Mouse (Mus musculus) G1E (cell line): ENCODE results near the gene L3mbtl3. TPM values are rescaled to one million over a fixed set of nuclear protein-coding genes. Genes with fewer than 3 reads are reported as not detected.

Source experiments
- ATAC-seq: 2 replicates; pipeline ENCODE4 v1.8.0; 2016; ENCODE audit warnings: mild to moderate bottlenecking; ENCODE audit not compliant: insufficient number of reproducible peaks, poor library complexity, low FRiP score, severe bottlenecking; ENCODE audit errors: extremely low read depth
- DNase-seq: peaks from one replicate; pipeline ENCODE4 v3.0.0; 2012; ENCODE audit warnings: low spot score
- H3K27me3 ChIP-seq: 2 replicates; pipeline ENCODE4 v1.6.1; 2012; ENCODE audit warnings: mild to moderate bottlenecking, low read length, inconsistent platforms; ENCODE audit not compliant: insufficient read depth
- H3K36me3 ChIP-seq: replicated peaks from 2 replicates; pipeline ENCODE3; 2012; ENCODE audit warnings: mild to moderate bottlenecking, inconsistent platforms
- H3K4me1 ChIP-seq: 2 replicates; pipeline ENCODE4 v1.6.1; 2012; ENCODE audit warnings: low read depth, low read length, inconsistent platforms, mixed read lengths; ENCODE audit not compliant: insufficient read depth
- H3K4me3 ChIP-seq: 2 replicates; pipeline ENCODE4 v1.5.1; 2012; ENCODE audit warnings: low read depth, mild to moderate bottlenecking, inconsistent platforms, low read length, moderate library complexity, mixed read lengths
- H3K9me3 ChIP-seq: replicated peaks from 2 replicates; pipeline ENCODE4 v1.6.1; 2012; ENCODE audit warnings: inconsistent platforms
- CTCF ChIP-seq: IDR thresholded peaks from 2 replicates; pipeline ENCODE4 v1.5.1; 2012; ENCODE audit warnings: low read depth, low read length, inconsistent platforms, mixed read lengths
- GATA1 ChIP-seq: IDR thresholded peaks from 2 replicates; pipeline ENCODE4 v1.6.1; 2012; ENCODE audit warnings: borderline replicate concordance, low read length, inconsistent platforms, mixed read lengths
- GATA2 ChIP-seq: IDR thresholded peaks from 2 replicates; pipeline ENCODE4 v1.6.1; 2012; ENCODE audit warnings: low read depth, low read length, inconsistent platforms, borderline replicate concordance
- POLR2AphosphoS5 ChIP-seq: IDR thresholded peaks from 2 replicates; pipeline ENCODE4 v1.6.1; 2012; ENCODE audit warnings: low read depth, low read length, inconsistent platforms; ENCODE audit not compliant: insufficient replicate concordance
- TAL1 ChIP-seq: conservative IDR thresholded peaks from 2 replicates; pipeline ENCODE4 v1.6.1; 2012; ENCODE audit warnings: low read depth, low read length, inconsistent platforms, mixed read lengths
- polyA plus RNA-seq: library from polyadenylated mRNA; stranded (reverse); fragments of >175 nt; gene quantifications from 2 replicates; pipeline ENCODE4 v1.2.3, GENCODE M21; 2012
- total RNA-seq, 2 experiments: library from RNA; stranded (forward) in 1 of 2; stranded (reverse) in 1 of 2; fragments of 200-1000 nt in 1 of 2; fragments of >200 nt in 1 of 2; fragmentation: Nextera tagmentation in 1 of 2; gene quantifications; 2 replicates each; pipeline ENCODE4 v1.2.3; 2014 to 2017

The L3mbtl3 gene
- total and polyA plus RNA-seq, 3 experiments = 0.16 TPM; not detected in 2

- no peak for ATAC-seq
Measured at GRCm38 (mm10) chr10:26363605-26364004, 12.2 kb downstream of the L3mbtl3 start.

GRCm38 (mm10) chr10:26358798-26359197, 17.0 kb downstream of the L3mbtl3 start:
- ATAC-seq = no peak
- Histone ChIP-seq H3K4me3 (no peak overlapping the region), H3K4me1 (no peaks in the 10 kb centered on the region), H3K36me3 (no peaks in the 10 kb centered on the region), H3K27me3 (no peaks in the 10 kb centered on the region), H3K9me3 (peaks cover 11% of the 10 kb centered on the region)
- no peak for TF ChIP-seq POLR2AphosphoS5
- no peak for DNase-seq

More at GRCm38 (mm10) chr10:26363605-26364004, 12.2 kb downstream of the L3mbtl3 start:
- Histone ChIP-seq H3K36me3 (no peaks in the 10 kb centered on the region), H3K9me3 (peaks cover 6% of the 10 kb centered on the region), H3K4me3 (no peak overlapping the region), H3K4me1 (no peaks in the 10 kb centered on the region), H3K27me3 (no peaks in the 10 kb centered on the region)
- TF ChIP-seq CTCF (no peak), GATA1 (no peak), GATA2 (no peak), TAL1 (no peak), POLR2AphosphoS5 (no peak)
- DNase-seq = no peak

GRCm38 (mm10) chr10:26358231-26358630, 17.5 kb downstream of the L3mbtl3 start:
- DNase-seq (no peak), ATAC-seq (no peak)
- TF ChIP-seq CTCF = no peak
- TF ChIP-seq TAL1 = no peak
- no peak for TF ChIP-seq GATA2
- H3K27me3 ChIP-seq = no peaks in the 10 kb centered on the region
- peaks cover 11% of the 10 kb centered on the region for H3K9me3 ChIP-seq
- no peaks in the 10 kb centered on the region for H3K4me1 ChIP-seq
- H3K4me3 ChIP-seq = no peak overlapping the region
- H3K36me3 ChIP-seq = no peaks in the 10 kb centered on the region

- Histone ChIP-seq H3K4me3 (no peak overlapping the region), H3K4me1 (no peaks in the 10 kb centered on the region), H3K36me3 (no peaks in the 10 kb centered on the region), H3K9me3 (peaks cover 8% of the 10 kb centered on the region; the same call in 1 of the 2 replicates), H3K27me3 (no peaks in the 10 kb centered on the region)
- TF ChIP-seq GATA1 = no peak
- no peak for TF ChIP-seq TAL1
- no peak for TF ChIP-seq CTCF
- TF ChIP-seq POLR2AphosphoS5 = no peak
- no peak for TF ChIP-seq GATA2
- ATAC-seq (no peak), DNase-seq (no peak)
Measured at GRCm38 (mm10) chr10:26353781-26354180, 22.0 kb downstream of the L3mbtl3 start.

GRCm38 (mm10) chr10:26351129-26351738, 24.5 kb downstream of the L3mbtl3 start:
- Histone ChIP-seq H3K4me3 (no peak overlapping the region), H3K27me3 (no peaks in the 10 kb centered on the region), H3K36me3 (no peaks in the 10 kb centered on the region), H3K4me1 (no peaks in the 10 kb centered on the region), H3K9me3 (peaks cover 8% of the 10 kb centered on the region; the same call in 1 of the 2 replicates)
- TF ChIP-seq TAL1 = no peak
- TF ChIP-seq GATA2 = no peak
- no peak for TF ChIP-seq POLR2AphosphoS5
- TF ChIP-seq CTCF = no peak
- no peak for TF ChIP-seq GATA1
- DNase-seq = no peak
- ATAC-seq = no peak

GRCm38 (mm10) chr10:26350153-26350552, 25.6 kb downstream of the L3mbtl3 start:
- H3K4me1 ChIP-seq = no peaks in the 10 kb centered on the region
- H3K36me3 ChIP-seq = no peaks in the 10 kb centered on the region
- peaks cover 3% of the 10 kb centered on the region; the same call in 1 of the 2 replicates for H3K9me3 ChIP-seq
- ATAC-seq (no peak), DNase-seq (no peak)
- no peak overlapping the region for H3K4me3 ChIP-seq
- H3K27me3 ChIP-seq = no peaks in the 10 kb centered on the region
- no peak for TF ChIP-seq GATA2
- TF ChIP-seq GATA1 = no peak
- no peak for TF ChIP-seq TAL1
- TF ChIP-seq POLR2AphosphoS5 = no peak
- TF ChIP-seq CTCF = no peak

- DNase-seq = no peak
- Histone ChIP-seq H3K4me3 (no peak overlapping the region), H3K36me3 (no peaks in the 10 kb centered on the region), H3K9me3 (peaks cover 3% of the 10 kb centered on the region; the same call in 1 of the 2 replicates), H3K4me1 (no peaks in the 10 kb centered on the region), H3K27me3 (no peaks in the 10 kb centered on the region)
- ATAC-seq = no peak
- no peak for TF ChIP-seq TAL1
- TF ChIP-seq GATA2 = no peak
- no peak for TF ChIP-seq GATA1
- TF ChIP-seq POLR2AphosphoS5 = no peak
- TF ChIP-seq CTCF = no peak
Measured at GRCm38 (mm10) chr10:26347614-26348013, 28.2 kb downstream of the L3mbtl3 start.
